Mouse (Mus musculus) liver, postnatal 0 days (tissue): ENCODE results near the gene Plk2.

Source experiments
- CTCF ChIP-seq: sonication (generic); IDR thresholded peaks from 2 replicates; pipeline ENCODE4 v1.5.1; 2016; ENCODE audit warnings: antibody characterized with exemption, low read depth
- EP300 ChIP-seq: IDR thresholded peaks from 2 replicates; pipeline ENCODE4 v1.6.1; 2016; ENCODE audit warnings: antibody characterized with exemption, low read depth, mild to moderate bottlenecking

GRCm38 (mm10) chr13:110367961-110368555, 26.8 kb upstream of the Plk2 start:
- TF ChIP-seq CTCF (no peak), EP300 (no peak)
